Mouse (Mus musculus): ENCODE data around the gene Prtn3. TPM values are rescaled to one million over a fixed set of nuclear protein-coding genes. Genes with fewer than 3 reads are reported as not detected.

The Prtn3 gene
- polyA plus RNA-seq, 1 experiment from 2014 or later: 38.6 TPM

Small RNA genes within 50 kb of the gene (microRNA-seq; reads per million reads assigned to microRNA genes)
- gene Mir6910: not detected

Other genes with a start within 250 kb of the Prtn3 start
- 1.2 TPM in 2 replicates for gene Shc2, start 236.6 kb upstream of the Prtn3 start, polyA plus RNA-seq (2016; fragmentation: Nextera tagmentation; extraction: Ambion mirVana)
- not detected in 2 replicates for gene Odf3l2, start 228.7 kb upstream of the Prtn3 start, polyA plus RNA-seq (2016; fragmentation: Nextera tagmentation; extraction: Ambion mirVana)
- 0.32 and 0.54 TPM in 2 replicates for gene Madcam1, start 209.9 kb upstream of the Prtn3 start, polyA plus RNA-seq (2016; fragmentation: Nextera tagmentation; extraction: Ambion mirVana)
- gene Tpgs1, start 205.1 kb upstream of the Prtn3 start, polyA plus RNA-seq (2016; fragmentation: Nextera tagmentation; extraction: Ambion mirVana): 30.4 and 34.2 TPM in 2 replicates
- 188 and 196 TPM in 2 replicates for gene Cdc34, start 192.3 kb upstream of the Prtn3 start, polyA plus RNA-seq (2016; fragmentation: Nextera tagmentation; extraction: Ambion mirVana)
- 0.26 and 0.41 TPM in 2 replicates for gene Gzmm, start 185.5 kb upstream of the Prtn3 start, polyA plus RNA-seq (2016; fragmentation: Nextera tagmentation; extraction: Ambion mirVana)
- 1,008 and 1,045 TPM in 2 replicates for gene Bsg, start 170.0 kb upstream of the Prtn3 start, polyA plus RNA-seq (2016; fragmentation: Nextera tagmentation; extraction: Ambion mirVana)
- gene Hcn2, start 157.8 kb upstream of the Prtn3 start, polyA plus RNA-seq (2016; fragmentation: Nextera tagmentation; extraction: Ambion mirVana): 0.11 TPM in 1 of 2 replicates, not detected in the other
- 28.3 and 30.1 TPM in 2 replicates for gene Polrmt, start 127.9 kb upstream of the Prtn3 start, polyA plus RNA-seq (2016; fragmentation: Nextera tagmentation; extraction: Ambion mirVana)
- gene Fgf22, start 119.4 kb upstream of the Prtn3 start, polyA plus RNA-seq (2016; fragmentation: Nextera tagmentation; extraction: Ambion mirVana): 0.11 and 0.13 TPM in 2 replicates
- 79.6 and 80.4 TPM in 2 replicates for gene Rnf126, start 107.5 kb upstream of the Prtn3 start, polyA plus RNA-seq (2016; fragmentation: Nextera tagmentation; extraction: Ambion mirVana)
- 0.80 and 0.98 TPM in 2 replicates for gene Fstl3, start 97.2 kb upstream of the Prtn3 start, polyA plus RNA-seq (2016; fragmentation: Nextera tagmentation; extraction: Ambion mirVana)
- gene Prss57, start 83.5 kb upstream of the Prtn3 start, polyA plus RNA-seq (2016; fragmentation: Nextera tagmentation; extraction: Ambion mirVana): 1.4 and 2.2 TPM in 2 replicates
- gene Palm, start 80.9 kb upstream of the Prtn3 start, polyA plus RNA-seq (2016; fragmentation: Nextera tagmentation; extraction: Ambion mirVana): 12.4 and 13.2 TPM in 2 replicates
- gene Misp, start 53.5 kb upstream of the Prtn3 start, polyA plus RNA-seq (2016; fragmentation: Nextera tagmentation; extraction: Ambion mirVana): 0.49 and 0.54 TPM in 2 replicates
- 207 and 211 TPM in 2 replicates for gene Ptbp1, start 20.0 kb upstream of the Prtn3 start, polyA plus RNA-seq (2016; fragmentation: Nextera tagmentation; extraction: Ambion mirVana)
- 8.2 and 10.0 TPM in 2 replicates for gene Plppr3, start 158 bp downstream of the Prtn3 start, polyA plus RNA-seq (2016; fragmentation: Nextera tagmentation; extraction: Ambion mirVana)
- 12.1 and 15.4 TPM in 2 replicates for gene Elane, start 11.8 kb downstream of the Prtn3 start, polyA plus RNA-seq (2016; fragmentation: Nextera tagmentation; extraction: Ambion mirVana)
- gene Cfd, start 16.4 kb downstream of the Prtn3 start, polyA plus RNA-seq (2016; fragmentation: Nextera tagmentation; extraction: Ambion mirVana): not detected in 2 replicates
- 26.6 and 27.4 TPM in 2 replicates for gene Med16, start 34.4 kb downstream of the Prtn3 start, polyA plus RNA-seq (2016; fragmentation: Nextera tagmentation; extraction: Ambion mirVana)
- 0.98 and 11.0 TPM in 2 replicates for gene Gm26602, start 36.4 kb downstream of the Prtn3 start, polyA plus RNA-seq (2016; fragmentation: Nextera tagmentation; extraction: Ambion mirVana)
- 0.35 and 0.43 TPM in 2 replicates for gene Kiss1r, start 42.5 kb downstream of the Prtn3 start, polyA plus RNA-seq (2016; fragmentation: Nextera tagmentation; extraction: Ambion mirVana)
- 67.5 and 74.1 TPM in 2 replicates for gene R3hdm4, start 46.7 kb downstream of the Prtn3 start, polyA plus RNA-seq (2016; fragmentation: Nextera tagmentation; extraction: Ambion mirVana)
- gene Arid3a, start 52.6 kb downstream of the Prtn3 start, polyA plus RNA-seq (2016; fragmentation: Nextera tagmentation; extraction: Ambion mirVana): 5.6 and 6.4 TPM in 2 replicates
- 99.9 and 114 TPM in 2 replicates for gene Wdr18, start 85.7 kb downstream of the Prtn3 start, polyA plus RNA-seq (2016; fragmentation: Nextera tagmentation; extraction: Ambion mirVana)
- gene Grin3b, start 96.2 kb downstream of the Prtn3 start, polyA plus RNA-seq (2016; fragmentation: Nextera tagmentation; extraction: Ambion mirVana): 0.14 TPM in 2 replicates
- gene Tmem259, start 109.9 kb downstream of the Prtn3 start, polyA plus RNA-seq (2016; fragmentation: Nextera tagmentation; extraction: Ambion mirVana): 17.2 and 17.5 TPM in 2 replicates
- 68.2 and 75.4 TPM in 2 replicates for gene Cnn2, start 114.1 kb downstream of the Prtn3 start, polyA plus RNA-seq (2016; fragmentation: Nextera tagmentation; extraction: Ambion mirVana)
- 10.5 and 12.1 TPM in 2 replicates for gene Abca7, start 122.0 kb downstream of the Prtn3 start, polyA plus RNA-seq (2016; fragmentation: Nextera tagmentation; extraction: Ambion mirVana)
- 22.3 and 22.8 TPM in 2 replicates for gene Arhgap45, start 142.2 kb downstream of the Prtn3 start, polyA plus RNA-seq (2016; fragmentation: Nextera tagmentation; extraction: Ambion mirVana)
- gene Polr2e, start 165.3 kb downstream of the Prtn3 start, polyA plus RNA-seq (2016; fragmentation: Nextera tagmentation; extraction: Ambion mirVana): 142 and 147 TPM in 2 replicates
- gene Gpx4, start 172.7 kb downstream of the Prtn3 start, polyA plus RNA-seq (2016; fragmentation: Nextera tagmentation; extraction: Ambion mirVana): 682 and 685 TPM in 2 replicates
- 15.0 and 15.4 TPM in 2 replicates for gene Sbno2, start 231.1 kb downstream of the Prtn3 start, polyA plus RNA-seq (2016; fragmentation: Nextera tagmentation; extraction: Ambion mirVana)
- 18.6 and 19.8 TPM in 2 replicates for gene Stk11, start 241.3 kb downstream of the Prtn3 start, polyA plus RNA-seq (2016; fragmentation: Nextera tagmentation; extraction: Ambion mirVana)